Mouse (Mus musculus) activated CD4-positive, CD25-positive, alpha-beta regulatory T cell, adult 4 months (primary cell): ENCODE measurements around the gene Extl1. TPM values are rescaled to one million over a fixed set of nuclear protein-coding genes. Genes with fewer than 3 reads are reported as not detected.
"Not testable (repeated sequence)": the region's sequence is repeated elsewhere in the genome, so short reads cannot be mapped to it uniquely, and the experiment has no call there.

Experiments used
- ATAC-seq: one replicate; pipeline ENCODE4 v1.8.0; 2017
- polyA plus RNA-seq, 2 experiments: library from polyadenylated mRNA; unstranded; fragments of 100-300 nt; shearing (Covaris generic); gene quantifications; one replicate each; pipeline ENCODE4 v1.2.1; 2017

The Extl1 gene
- polyA plus RNA-seq, 2 experiments from 2014 or later: 0.16 to 1.4 TPM

GRCm38 (mm10) chr4:134350641-134351040 is 33.0 kb downstream of the Extl1 start:
- no peak for ATAC-seq

GRCm38 (mm10) chr4:134349829-134350228 is 33.8 kb downstream of the Extl1 start:
- no peak for ATAC-seq

GRCm38 (mm10) chr4:134348545-134348944 is 35.1 kb downstream of the Extl1 start:
- no peak for ATAC-seq

GRCm38 (mm10) chr4:134348078-134348477 is 35.6 kb downstream of the Extl1 start:
- no peak for ATAC-seq

- ATAC-seq: no peak
Measured at GRCm38 (mm10) chr4:134345802-134346201, 37.8 kb downstream of the Extl1 start.

GRCm38 (mm10) chr4:134344620-134345019 is 39.0 kb downstream of the Extl1 start:
- ATAC-seq: no peak

GRCm38 (mm10) chr4:134343071-134344031 is 40.3 kb downstream of the Extl1 start, which contains the start of gene Slc30a2:
TSS of gene Slc30a2 (plus strand) at chr4:134343181.
- no peak for ATAC-seq

- ATAC-seq: no peak
Measured at GRCm38 (mm10) chr4:134342213-134342779, 41.4 kb downstream of the Extl1 start.

GRCm38 (mm10) chr4:134341231-134341630 is 42.4 kb downstream of the Extl1 start:
- ATAC-seq: not testable (repeated sequence)

- ATAC-seq: no peak
Measured at GRCm38 (mm10) chr4:134330281-134330680, 53.4 kb downstream of the Extl1 start.

GRCm38 (mm10) chr4:134328832-134329231 is 54.8 kb downstream of the Extl1 start:
- no peak for ATAC-seq

GRCm38 (mm10) chr4:134328151-134328550 is 55.5 kb downstream of the Extl1 start:
- no peak for ATAC-seq

- ATAC-seq: no peak
Measured at GRCm38 (mm10) chr4:134326859-134327530, 56.7 kb downstream of the Extl1 start.

- no peak for ATAC-seq
Measured at GRCm38 (mm10) chr4:134324655-134325054, 59.0 kb downstream of the Extl1 start.

- no peak for ATAC-seq
Measured at GRCm38 (mm10) chr4:134321524-134321923, 62.1 kb downstream of the Extl1 start.

- ATAC-seq: no peak
Measured at GRCm38 (mm10) chr4:134319674-134320073, 64.0 kb downstream of the Extl1 start.

GRCm38 (mm10) chr4:134319074-134319473 is 64.6 kb downstream of the Extl1 start:
- no peak for ATAC-seq

- no peak for ATAC-seq
Measured at GRCm38 (mm10) chr4:134316390-134316789, 67.3 kb downstream of the Extl1 start.

GRCm38 (mm10) chr4:134315470-134315869 is 68.2 kb downstream of the Extl1 start:
- ATAC-seq: no peak

- no peak for ATAC-seq
Measured at GRCm38 (mm10) chr4:134314876-134315275, 68.8 kb downstream of the Extl1 start, which contains the start of gene Trim63. TSS of gene Trim63 (plus strand) at chr4:134315120.

- no peak for ATAC-seq
Measured at GRCm38 (mm10) chr4:134314081-134314655, 69.5 kb downstream of the Extl1 start.

GRCm38 (mm10) chr4:134312901-134313300 is 70.7 kb downstream of the Extl1 start:
- ATAC-seq: no peak

- ATAC-seq: no peak
Measured at GRCm38 (mm10) chr4:134312341-134312740, 71.3 kb downstream of the Extl1 start.
